Mouse (Mus musculus) midbrain, embryonic 13.5 days (tissue): Measurements from ENCODE around the gene Cnnm2. TPM values are rescaled to one million over a fixed set of nuclear protein-coding genes. Genes with fewer than 3 reads are reported as not detected.

ENCODE experiments used
- ATAC-seq: fragments of 200-750 bp; cut with Nextera tagmentation; 2 replicates; pipeline ENCODE4 v1.8.0; 2017; ENCODE audit warnings: mild to moderate bottlenecking, moderate TSS enrichment, moderate library complexity
- H3K27ac ChIP-seq: fragments of 300-500 bp; sonication (generic); 2 replicates; pipeline ENCODE4 v1.5.1; 2015; ENCODE audit warnings: inconsistent platforms, mild to moderate bottlenecking, moderate library complexity
- H3K27me3 ChIP-seq: fragments of 300-500 bp; sonication (generic); 2 replicates; pipeline ENCODE4 v1.6.1; 2015; ENCODE audit warnings: mild to moderate bottlenecking, inconsistent platforms
- H3K36me3 ChIP-seq: fragments of 300-500 bp; sonication (generic); 2 replicates; pipeline ENCODE4 v1.6.1; 2015; ENCODE audit warnings: mild to moderate bottlenecking, inconsistent platforms
- H3K4me1 ChIP-seq: fragments of 300-500 bp; sonication (generic); replicated peaks from 2 replicates; pipeline ENCODE4 v1.6.1; 2015; ENCODE audit warnings: inconsistent platforms
- H3K4me2 ChIP-seq: fragments of 300-500 bp; sonication (generic); replicated peaks from 2 replicates; pipeline ENCODE4 v1.6.1; 2015; ENCODE audit warnings: moderate library complexity, mild to moderate bottlenecking, inconsistent platforms
- H3K4me3 ChIP-seq: fragments of 300-500 bp; sonication (generic); replicated peaks from 2 replicates; pipeline ENCODE4 v1.5.1; 2015; ENCODE audit warnings: mild to moderate bottlenecking, inconsistent platforms
- H3K9ac ChIP-seq: fragments of 300-500 bp; sonication (generic); replicated peaks from 2 replicates; pipeline ENCODE4 v1.6.1; 2015; ENCODE audit warnings: mild to moderate bottlenecking, inconsistent platforms
- H3K9me3 ChIP-seq: fragments of 300-500 bp; sonication (generic); 2 replicates; pipeline ENCODE4 v1.6.1; 2016; ENCODE audit warnings: mild to moderate bottlenecking, inconsistent platforms
- WGBS: fragments of 180-500 bp; shearing (Covaris S2); methylation state at CpG from one replicate; pipeline ENCODE4 v1.1.7; 2015; 5-methylcytosine and 5-hydroxymethylcytosine counted together
- polyA plus RNA-seq: library from polyadenylated mRNA; unstranded; fragments of >200 nt; fragmentation: Nextera tagmentation; extraction: Ambion mirVana; gene quantifications from 2 replicates; pipeline ENCODE4 v1.2.1, GENCODE M21; 2015

Cnnm2 gene
- polyA plus RNA-seq, 1 experiment from 2014 or later, result 7.5 TPM

- Histone ChIP-seq H3K9ac (no peak overlapping the region), H3K27me3 (no peaks in the 10 kb centered on the region), H3K4me1 (peaks cover 8% of the 10 kb centered on the region; the same call in 1 of the 2 replicates), H3K4me3 (no peak overlapping the region), H3K27ac (no peak overlapping the region), H3K36me3 (no peaks in the 10 kb centered on the region), H3K4me2 (no peak overlapping the region), H3K9me3 (no peaks in the 10 kb centered on the region)
- ATAC-seq, result no peak
- WGBS, result 82% methylated on average over 4 of the region's 4 CpGs
Measured at GRCm38 (mm10) chr19:46835339-46835738, 73.9 kb downstream of the Cnnm2 start.

GRCm38 (mm10) chr19:46836085-46836484, 74.7 kb downstream of the Cnnm2 start:
- Histone ChIP-seq H3K27me3 (no peaks in the 10 kb centered on the region), H3K36me3 (no peaks in the 10 kb centered on the region), H3K9me3 (no peaks in the 10 kb centered on the region), H3K4me2 (no peak overlapping the region), H3K9ac (no peak overlapping the region), H3K4me1 (peaks cover 6% of the 10 kb centered on the region; the same call in 1 of the 2 replicates), H3K4me3 (no peak overlapping the region), H3K27ac (no peak overlapping the region)
- no peak for ATAC-seq
- 66% methylated on average over 3 of the region's 3 CpGs for WGBS

GRCm38 (mm10) chr19:46837290-46838079, 76.1 kb downstream of the Cnnm2 start:
- Histone ChIP-seq H3K27ac (no peak overlapping the region), H3K4me1 (peaks cover 6% of the 10 kb centered on the region; the same call in 1 of the 2 replicates), H3K27me3 (no peaks in the 10 kb centered on the region), H3K4me2 (no peak overlapping the region), H3K36me3 (no peaks in the 10 kb centered on the region), H3K4me3 (no peak overlapping the region), H3K9me3 (no peaks in the 10 kb centered on the region), H3K9ac (no peak overlapping the region)
- no peak for ATAC-seq
- WGBS, result 94% methylated on average over 11 of the region's 11 CpGs

- no peak for ATAC-seq
- no peaks in the 10 kb centered on the region for H3K27me3 ChIP-seq
- no peak overlapping the region for H3K27ac ChIP-seq
- peaks cover 4% of the 10 kb centered on the region; the same call in 1 of the 2 replicates for H3K4me1 ChIP-seq
- no peak overlapping the region for H3K4me2 ChIP-seq
- 89% methylated on average over 4 of the region's 4 CpGs for WGBS
- H3K36me3 ChIP-seq, result no peaks in the 10 kb centered on the region
- H3K9ac ChIP-seq, result no peak overlapping the region
- H3K9me3 ChIP-seq, result no peaks in the 10 kb centered on the region
- no peak overlapping the region for H3K4me3 ChIP-seq
Measured at GRCm38 (mm10) chr19:46841016-46841415, 79.6 kb downstream of the Cnnm2 start.

GRCm38 (mm10) chr19:46843030-46843429, 81.6 kb downstream of the Cnnm2 start:
- no peak overlapping the region for H3K27ac ChIP-seq
- H3K27me3 ChIP-seq, result no peaks in the 10 kb centered on the region
- no peaks in the 10 kb centered on the region for H3K9me3 ChIP-seq
- 96% methylated on average over 2 of the region's 2 CpGs for WGBS
- H3K36me3 ChIP-seq, result no peaks in the 10 kb centered on the region
- no peak overlapping the region for H3K9ac ChIP-seq
- no peak overlapping the region for H3K4me3 ChIP-seq
- no peak for ATAC-seq
- H3K4me1 ChIP-seq, result peaks cover 2% of the 10 kb centered on the region; the same call in 1 of the 2 replicates
- no peak overlapping the region for H3K4me2 ChIP-seq

GRCm38 (mm10) chr19:46846056-46846455, 84.7 kb downstream of the Cnnm2 start:
- Histone ChIP-seq H3K27me3 (no peaks in the 10 kb centered on the region), H3K4me1 (peaks cover 6% of the 10 kb centered on the region), H3K27ac (no peak overlapping the region), H3K36me3 (no peaks in the 10 kb centered on the region), H3K9me3 (no peaks in the 10 kb centered on the region), H3K9ac (no peak overlapping the region), H3K4me2 (no peak overlapping the region), H3K4me3 (no peak overlapping the region)
- WGBS, result 89% methylated on average over 7 of the region's 7 CpGs
- ATAC-seq, result no peak

- no peak overlapping the region for H3K4me3 ChIP-seq
- ATAC-seq, result no peak
- H3K9ac ChIP-seq, result no peak overlapping the region
- no peaks in the 10 kb centered on the region for H3K9me3 ChIP-seq
- H3K36me3 ChIP-seq, result no peaks in the 10 kb centered on the region
- no peaks in the 10 kb centered on the region for H3K27me3 ChIP-seq
- H3K27ac ChIP-seq, result no peak overlapping the region
- H3K4me1 ChIP-seq, result peaks cover 6% of the 10 kb centered on the region
- no peak overlapping the region for H3K4me2 ChIP-seq
- 84% methylated on average over 5 of the region's 5 CpGs for WGBS
Measured at GRCm38 (mm10) chr19:46846459-46846858, 85.1 kb downstream of the Cnnm2 start.

GRCm38 (mm10) chr19:46848381-46849268, 87.2 kb downstream of the Cnnm2 start:
- Histone ChIP-seq H3K4me1 (peaks cover 6% of the 10 kb centered on the region), H3K4me3 (no peak overlapping the region), H3K4me2 (no peak overlapping the region), H3K9me3 (no peaks in the 10 kb centered on the region), H3K27ac (no peak overlapping the region), H3K36me3 (no peaks in the 10 kb centered on the region), H3K9ac (no peak overlapping the region), H3K27me3 (no peaks in the 10 kb centered on the region)
- ATAC-seq, result no peak
- WGBS, result 60% methylated on average over 14 of the region's 14 CpGs

GRCm38 (mm10) chr19:46849443-46849997, 88.1 kb downstream of the Cnnm2 start:
- Histone ChIP-seq H3K27ac (no peak overlapping the region), H3K9me3 (no peaks in the 10 kb centered on the region), H3K36me3 (no peaks in the 10 kb centered on the region), H3K27me3 (no peaks in the 10 kb centered on the region), H3K4me2 (no peak overlapping the region), H3K4me3 (no peak overlapping the region), H3K9ac (no peak overlapping the region), H3K4me1 (peaks cover 6% of the 10 kb centered on the region)
- 82% methylated on average over 9 of the region's 9 CpGs for WGBS
- no peak for ATAC-seq

- H3K9ac ChIP-seq, result 0 out of 2 replicates have a peak overlapping the region, but pooled peaks have one; percentile 33
- H3K4me1 ChIP-seq, result peaks cover 21% of the 10 kb centered on the region
- peak overlapping the region; percentile 82 for H3K27ac ChIP-seq
- no peaks in the 10 kb centered on the region for H3K9me3 ChIP-seq
- 34% methylated on average over 6 of the region's 6 CpGs for WGBS
- H3K4me2 ChIP-seq, result peak overlapping the region; percentile 23
- no peak overlapping the region for H3K4me3 ChIP-seq
- H3K27me3 ChIP-seq, result no peaks in the 10 kb centered on the region
- no peaks in the 10 kb centered on the region; the same call in 1 of the 2 replicates for H3K36me3 ChIP-seq
- ATAC-seq, result 0 out of 2 replicates have a peak, but pooled peaks have one; percentile 14
Measured at GRCm38 (mm10) chr19:46856232-46856631, 94.8 kb downstream of the Cnnm2 start.

GRCm38 (mm10) chr19:46856780-46857179, 95.4 kb downstream of the Cnnm2 start:
- Histone ChIP-seq H3K9me3 (no peaks in the 10 kb centered on the region), H3K27ac (peak overlapping the region; percentile 82), H3K4me3 (no peak overlapping the region), H3K4me1 (peaks cover 21% of the 10 kb centered on the region), H3K27me3 (no peaks in the 10 kb centered on the region), H3K9ac (no peak overlapping the region), H3K36me3 (no peaks in the 10 kb centered on the region; the same call in 1 of the 2 replicates), H3K4me2 (peak overlapping the region; percentile 23)
- 0 out of 2 replicates have a peak, but pooled peaks have one; percentile 37 for ATAC-seq
- WGBS, result 7% methylated on average over 10 of the region's 10 CpGs
